Mouse (Mus musculus) gastrocnemius, adult 2 months (tissue): Measurements from ENCODE around the gene Zfyve21. TPM values are rescaled to one million over a fixed set of nuclear protein-coding genes. Genes with fewer than 3 reads are reported as not detected.

ENCODE experiments used
- DNase-seq: peaks from one replicate; pipeline ENCODE4 v3.0.0; 2022
- H3K27ac ChIP-seq: fragments of 200-600 bp; 2 replicates; pipeline ENCODE4 v1.8.1; 2022; ENCODE audit warnings: mild to moderate bottlenecking
- H3K4me3 ChIP-seq: fragments of 200-600 bp; 2 replicates; pipeline ENCODE4 v1.8.1; 2022; ENCODE audit warnings: mild to moderate bottlenecking, moderate library complexity
- CTCF ChIP-seq: fragments of 200-600 bp; IDR thresholded peaks from 2 replicates; pipeline ENCODE4 v1.8.1; 2022; ENCODE audit warnings: antibody characterized with exemption, mild to moderate bottlenecking, moderate library complexity
- intact Hi-C: fragments of 180-260 bp; cut with DNase I; formaldehyde crosslinking; loops from one replicate; pipeline ENCODE4 v1.15.1; 2025
- total RNA-seq, 2 experiments: library from RNA; stranded (reverse); gene quantifications; 2 replicates each; pipeline ENCODE4 v1.2.3; 2021

Zfyve21 gene
- total RNA-seq, 2 experiments from 2014 or later, result 15.6 to 18.0 TPM

- intact Hi-C loops, result no loop called here
- H3K27ac ChIP-seq, result no peak overlapping the region
- no peak overlapping the region for H3K4me3 ChIP-seq
- TF ChIP-seq CTCF, result no peak
- no peak for DNase-seq
Measured at GRCm38 (mm10) chr12:111787015-111787414, 27.0 kb upstream of the Zfyve21 start.

- intact Hi-C loops, result loop anchor here (5.0 kb wide), 1 partner anchor 33 kb away; the partner anchor contains the start of gene Klc1
- no peak overlapping the region for H3K27ac ChIP-seq
- no peak overlapping the region for H3K4me3 ChIP-seq
- no peak for DNase-seq
- TF ChIP-seq CTCF, result no peak
Measured at GRCm38 (mm10) chr12:111790090-111790489, 23.9 kb upstream of the Zfyve21 start.

- no peak for DNase-seq
- Histone ChIP-seq H3K27ac (no peak overlapping the region), H3K4me3 (no peak overlapping the region)
- intact Hi-C loops, result loop anchor here (5.0 kb wide), 1 partner anchor 33 kb away; the partner anchor contains the start of gene Klc1
- no peak for TF ChIP-seq CTCF
Measured at GRCm38 (mm10) chr12:111790631-111791030, 23.3 kb upstream of the Zfyve21 start.

- Histone ChIP-seq H3K27ac (no peak overlapping the region), H3K4me3 (no peak overlapping the region)
- no peak for DNase-seq
- intact Hi-C loops, result loop anchor here (5.0 kb wide), 1 partner anchor 34 kb away; the partner anchor contains the start of gene Klc1
- TF ChIP-seq CTCF, result no peak
Measured at GRCm38 (mm10) chr12:111791474-111792104, 22.4 kb upstream of the Zfyve21 start.

GRCm38 (mm10) chr12:111794102-111794501 is 19.9 kb upstream of the Zfyve21 start:
- H3K27ac ChIP-seq, result peak overlapping the region; percentile 70
- peak overlapping the region; percentile 38 for H3K4me3 ChIP-seq
- intact Hi-C loops, result loop anchor here (5.0 kb wide), 1 partner anchor 37 kb away; the partner anchor contains the start of gene Klc1
- peak; percentile 94 for DNase-seq
- TF ChIP-seq CTCF, result peak; percentile 21; the same call in 1 of the 2 replicates

GRCm38 (mm10) chr12:111794526-111795179 is 19.3 kb upstream of the Zfyve21 start:
- no peak for TF ChIP-seq CTCF
- intact Hi-C loops, result loop anchor here (5.0 kb wide), 1 partner anchor 37 kb away; the partner anchor contains the start of gene Klc1
- H3K27ac ChIP-seq, result peak overlapping the region; percentile 70
- DNase-seq, result no peak
- H3K4me3 ChIP-seq, result peak overlapping the region; percentile 38

GRCm38 (mm10) chr12:111795180-111795895 is 18.6 kb upstream of the Zfyve21 start:
- TF ChIP-seq CTCF, result no peak
- intact Hi-C loops, result no loop called here
- Histone ChIP-seq H3K27ac (peak overlapping the region; percentile 70; the same call in 1 of the 2 replicates), H3K4me3 (no peak overlapping the region)
- peak; percentile 37 for DNase-seq

- no peak for DNase-seq
- Histone ChIP-seq H3K27ac (no peak overlapping the region), H3K4me3 (no peak overlapping the region)
- intact Hi-C loops, result no loop called here
- no peak for TF ChIP-seq CTCF
Measured at GRCm38 (mm10) chr12:111797251-111797650, 16.7 kb upstream of the Zfyve21 start.

GRCm38 (mm10) chr12:111798493-111798892 is 15.5 kb upstream of the Zfyve21 start:
- no peak overlapping the region for H3K4me3 ChIP-seq
- no peak overlapping the region for H3K27ac ChIP-seq
- intact Hi-C loops, result no loop called here
- TF ChIP-seq CTCF, result no peak
- peak; percentile 53 for DNase-seq

- intact Hi-C loops, result no loop called here
Measured at GRCm38 (mm10) chr12:111800459-111801183, 13.3 kb upstream of the Zfyve21 start.

GRCm38 (mm10) chr12:111803538-111803937 is 10.4 kb upstream of the Zfyve21 start:
- intact Hi-C loops, result no loop called here
- Histone ChIP-seq H3K4me3 (no peak overlapping the region), H3K27ac (no peak overlapping the region)
- no peak for TF ChIP-seq CTCF
- no peak for DNase-seq

More at GRCm38 (mm10) chr12:111800459-111801183, 13.3 kb upstream of the Zfyve21 start:
- TF ChIP-seq CTCF, result no peak
- Histone ChIP-seq H3K4me3 (no peak overlapping the region), H3K27ac (peak overlapping the region; percentile 32; the same call in 1 of the 2 replicates)
- DNase-seq, result peak; percentile 41

- Histone ChIP-seq H3K27ac (peak overlapping the region; percentile 75), H3K4me3 (no peak overlapping the region)
- TF ChIP-seq CTCF, result no peak
- intact Hi-C loops, result no loop called here
- DNase-seq, result no peak
Measured at GRCm38 (mm10) chr12:111808775-111809174, 5.2 kb upstream of the Zfyve21 start.
